In the genomic region with DNA sequence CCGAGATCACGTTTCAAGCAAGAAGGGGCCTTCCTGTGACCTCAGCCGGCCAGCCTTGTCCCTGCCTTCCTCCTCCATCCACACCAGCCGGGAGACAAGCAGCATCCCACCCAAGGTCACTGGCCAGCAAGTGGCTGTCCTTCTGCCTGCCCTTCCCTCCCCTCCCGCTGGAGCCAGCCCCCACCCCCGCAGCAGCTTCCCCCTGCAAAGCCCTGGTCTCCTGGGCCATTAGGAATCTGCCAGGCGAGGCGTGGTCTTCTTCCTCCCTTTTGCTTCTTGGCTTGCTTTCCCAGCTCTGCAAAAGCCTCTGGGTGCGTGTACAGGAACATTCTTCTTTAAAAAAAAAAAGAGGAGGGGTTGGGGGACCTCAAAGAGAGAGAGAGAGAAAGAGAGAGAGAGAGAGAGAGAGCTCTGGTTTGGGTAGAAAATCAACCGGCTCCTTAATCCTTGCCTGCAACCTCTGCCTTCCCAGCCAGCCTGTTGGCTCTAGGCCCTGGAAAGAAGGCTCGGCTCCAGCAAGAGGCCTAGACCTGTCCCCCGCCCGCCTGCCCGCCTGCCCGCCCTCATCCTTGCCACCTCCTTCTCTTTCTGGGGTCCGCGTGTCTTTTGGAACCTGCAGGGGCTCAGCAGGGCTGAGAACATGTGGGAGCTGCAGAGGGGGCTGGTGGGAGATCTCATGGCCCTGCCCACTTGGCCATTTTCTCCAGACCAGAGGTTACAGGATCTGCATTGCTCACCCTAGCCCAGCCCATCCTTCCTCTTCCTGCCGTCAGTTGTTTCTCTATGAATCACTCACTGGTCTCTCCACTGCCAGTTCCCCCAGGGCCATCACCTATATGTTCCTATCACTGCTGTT, we compare ENCODE assay signal across 9 mouse cellular contexts. TPM values are rescaled to one million over a fixed set of nuclear protein-coding genes. Genes with fewer than 3 reads are reported as not detected.
DNase-seq lines count a peak whose midpoint lies in the region; ATAC-seq and TF ChIP-seq lines count a peak whose summit lies in the region.
"Had no signal": no experiment of that assay in that cellular context is flagged by ENCODE, and none has a peak within 500 bp of the region (broad histone marks: within the 10 kb centered on the region; RNA-seq: fewer than 3 reads in every experiment).

No protein-coding gene starts in this region.

- intact Hi-C loops in heart, adult 2 months (cut with DNase I) = loop anchor here (1.0 to 2.0 kb wide), 2 partner anchors 15 to 61 kb away; no protein-coding TSS in a partner anchor

- 0 out of 2 replicates have a peak, but pooled peaks have one; percentile 17 for TF ChIP-seq CTCF in heart, adult 2 months (IDR thresholded peaks at IDR 0.05)
- TF ChIP-seq CTCF in lung, adult 2 months (IDR thresholded peaks at IDR 0.05; ENCODE audit: insufficient read depth, low read length) = no peak

- ATAC-seq in neutrophil, adult 5-6 weeks (ENCODE audit: extremely low read depth, insufficient number of reproducible peaks, low FRiP score, poor library complexity, severe bottlenecking) = peak; percentile 51

- DNase-seq in layer of hippocampus, adult 9-11 months = peak; percentile 35
- DNase-seq in layer of hippocampus, adult 9-10 months (ENCODE audit: low spot score) = no peak
- peak; percentile 60 for DNase-seq in embryo, embryonic 11 days
- DNase-seq in heart, adult 2 months = peak; percentile 89 to 90
- peak; percentile 77 for DNase-seq in kidney, adult 18-20 months
- peak; percentile 67 for DNase-seq in lung, adult 2 months
- no peak for DNase-seq in thymus, postnatal 25 days

- peaks cover 24% of the 10 kb centered on the region for H3K4me1 ChIP-seq in heart, adult 2 months (ENCODE audit: control insufficient read depth, insufficient read depth, low read length)
- peaks cover 16% of the 10 kb centered on the region for H3K4me1 ChIP-seq in lung, adult 2 months (ENCODE audit: control insufficient read depth, insufficient read depth, low read length)

- TF ChIP-seq POLR2A in heart, adult 2 months (IDR thresholded peaks at IDR 0.05; ENCODE audit: insufficient read depth, low read depth, low read length) = peak; percentile 64
- peak; percentile 64; the same call in 1 of the 2 replicates for TF ChIP-seq POLR2A in lung, adult 2 months (IDR thresholded peaks at IDR 0.05; ENCODE audit: borderline replicate concordance, extremely low read depth, low read depth, low read length)

- H3K27me3 ChIP-seq in heart, adult 2 months (ENCODE audit: control insufficient read depth, insufficient read depth, low read length) = no peaks in the 10 kb centered on the region

- peak overlapping the region; percentile 92 for H3K27ac ChIP-seq in heart, adult 2 months

- no peaks in the 10 kb centered on the region for H3K79me2 ChIP-seq in heart, adult 2 months (replicated peaks; ENCODE audit: control insufficient read depth, insufficient read depth, low read length)

- H3K4me3 ChIP-seq in heart, adult 2 months = peak overlapping the region; percentile 23
- H3K4me3 ChIP-seq in lung, adult 2 months (replicated peaks; ENCODE audit: extremely low read depth, low read depth, low read length) = peak overlapping the region; percentile 6

- TF ChIP-seq EP300 in heart, adult 2 months (IDR thresholded peaks at IDR 0.05; ENCODE audit: insufficient read depth, low read depth, low read length) = peak; percentile 76; the same call in 1 of the 2 replicates

- H3K36me3 ChIP-seq in heart, adult 2 months (ENCODE audit: control insufficient read depth, insufficient read depth, low read length) = peaks cover 2% of the 10 kb centered on the region; the same call in 1 of the 2 replicates
- H3K36me3 ChIP-seq: G1E had no signal

- WGBS in heart, adult 2 months = 6% methylated on average over 18 of the region's 18 CpGs
- WGBS in lung, adult 2 months = 19% methylated on average over 18 of the region's 18 CpGs

- peak overlapping the region; percentile 40; the same call in 1 of the 2 replicates for H3K9ac ChIP-seq in heart, adult 2 months (ENCODE audit: low read depth, low read length)

RNA-seq across cellular contexts. Expression of a gene that starts 12.5 kb away (rescaled TPM):
- 10 to 100 TPM; 77.5 to 83.8 TPM for total RNA-seq in heart, adult 2 months (2021)
- 34.6 and 39.7 TPM in 2 replicates for polyA plus RNA-seq in heart, adult 2 months (2012; rRNA removed)
- polyA plus RNA-seq in lung, adult 2 months (2012; rRNA removed) = 91.7 and 109 TPM in 2 replicates
- 89.1 and 105 TPM in 2 replicates for total RNA-seq in neutrophil, adult 5-6 weeks (2017)

Comparison
In these comparisons a context has a peak if more than half of its experiments do, and no peak if none do; other contexts are left out.
1. DNase-seq: peak in layer of hippocampus, adult 9-11 months (single experiment), embryo, embryonic 11 days (single experiment), heart, adult 2 months (2 of 2), kidney, adult 18-20 months (single experiment) and lung, adult 2 months (single experiment); none in layer of hippocampus, adult 9-10 months (single experiment) and thymus, postnatal 25 days (single experiment).